Mouse (Mus musculus) adrenal gland (tissue): ENCODE results near the gene Ankrd6.

ENCODE experiments used
- intact Hi-C: fragments of 180-260 bp; cut with DNase I; formaldehyde crosslinking; loops from one replicate; pipeline ENCODE4 v1.15.1; 2025

Ankrd6 gene

DNA sequence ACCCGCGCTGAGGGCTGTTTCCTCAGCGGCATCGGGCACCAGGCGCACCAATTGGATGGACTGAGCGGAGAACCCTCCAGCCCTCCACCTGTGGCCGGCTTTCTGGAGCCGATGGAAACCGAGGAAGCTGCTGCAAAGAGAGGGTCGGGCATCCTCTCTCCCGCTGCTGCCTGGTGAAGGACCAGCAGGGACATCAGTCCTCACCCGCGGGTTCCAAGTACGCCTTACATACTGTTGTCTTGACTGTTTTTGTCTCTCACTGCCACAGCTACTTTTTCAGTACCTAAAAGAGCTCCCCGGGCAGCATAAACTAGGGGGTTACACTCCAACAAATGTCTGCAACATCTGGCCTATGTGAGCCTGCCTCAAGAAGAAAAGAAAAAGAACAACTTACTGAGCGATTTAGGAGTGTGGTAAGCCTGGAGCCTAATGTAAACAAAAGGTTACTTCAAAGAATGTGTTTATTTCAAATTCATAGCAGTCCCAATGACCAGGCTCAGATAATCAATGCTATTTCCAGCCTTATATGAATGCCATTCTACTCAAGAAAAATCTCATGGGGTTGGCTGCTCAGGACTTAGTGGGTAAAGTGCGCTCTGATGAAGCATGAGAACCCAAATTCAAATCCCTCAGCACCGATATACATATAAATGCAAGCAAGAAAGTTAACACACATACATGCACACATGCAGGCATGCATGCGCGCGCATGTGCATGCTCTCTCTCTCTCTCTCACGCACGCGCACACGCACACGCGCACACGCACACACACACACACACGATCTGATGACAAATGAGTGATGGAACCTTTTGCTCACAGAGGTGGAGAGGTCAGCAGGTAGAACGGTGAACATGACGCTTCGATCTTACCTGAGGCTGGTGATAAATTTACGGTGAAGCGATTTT is 647 bp upstream of the Ankrd6 start:
- intact Hi-C loops, result loop anchor here (5.0 kb wide), 1 partner anchor 184 kb away; no protein-coding TSS in a partner anchor

DNA sequence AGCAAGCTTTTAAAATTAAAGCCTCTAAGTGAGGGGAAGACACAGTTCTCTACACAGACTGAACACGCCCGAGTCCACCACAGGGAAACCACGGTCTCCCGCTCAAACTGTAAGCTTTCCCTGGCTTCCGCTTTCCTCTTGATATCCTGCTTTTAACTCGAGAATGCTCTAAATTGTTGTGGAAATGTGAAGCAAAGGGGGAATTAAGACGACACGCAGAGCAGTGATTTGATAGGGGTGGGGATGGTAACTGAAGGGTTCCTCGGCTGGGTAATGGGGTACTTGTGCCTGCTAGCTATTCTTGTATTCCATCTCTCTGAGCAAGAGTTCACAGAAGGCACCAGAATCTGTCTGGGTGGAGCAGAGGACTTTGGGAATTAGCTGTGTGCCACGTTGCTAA is 1.9 kb downstream of the Ankrd6 start:
- intact Hi-C loops, result loop anchor here (5.0 kb wide), 1 partner anchor 196 kb away; no protein-coding TSS in a partner anchor

DNA sequence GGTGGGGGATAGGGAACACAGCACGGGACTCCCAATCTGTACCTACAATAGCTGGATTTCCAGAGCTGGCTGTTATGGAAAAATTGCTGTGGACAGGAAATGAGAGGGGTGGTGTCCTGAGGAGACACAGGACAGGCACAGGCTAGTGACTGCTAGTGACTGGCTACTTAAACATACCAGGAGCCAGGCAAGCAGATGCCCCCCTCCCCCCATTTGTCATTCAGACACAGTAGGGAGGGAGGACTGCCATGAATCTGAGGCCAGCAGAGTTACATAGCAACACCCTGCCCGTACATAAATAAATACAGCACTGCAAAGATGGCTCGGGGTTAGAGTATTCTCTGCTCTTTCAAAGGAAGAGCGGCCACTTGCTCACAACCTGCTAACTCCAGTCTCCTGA is 3.0 kb downstream of the Ankrd6 start:
- intact Hi-C loops, result loop anchor here (5.0 kb wide), 1 partner anchor 195 kb away; no protein-coding TSS in a partner anchor

GRCm38 (mm10) chr4:32940984-32941383 is 9.7 kb downstream of the Ankrd6 start:
- intact Hi-C loops, result no loop called here

- intact Hi-C loops, result no loop called here
Measured at GRCm38 (mm10) chr4:32939964-32940363, 10.7 kb downstream of the Ankrd6 start.

DNA sequence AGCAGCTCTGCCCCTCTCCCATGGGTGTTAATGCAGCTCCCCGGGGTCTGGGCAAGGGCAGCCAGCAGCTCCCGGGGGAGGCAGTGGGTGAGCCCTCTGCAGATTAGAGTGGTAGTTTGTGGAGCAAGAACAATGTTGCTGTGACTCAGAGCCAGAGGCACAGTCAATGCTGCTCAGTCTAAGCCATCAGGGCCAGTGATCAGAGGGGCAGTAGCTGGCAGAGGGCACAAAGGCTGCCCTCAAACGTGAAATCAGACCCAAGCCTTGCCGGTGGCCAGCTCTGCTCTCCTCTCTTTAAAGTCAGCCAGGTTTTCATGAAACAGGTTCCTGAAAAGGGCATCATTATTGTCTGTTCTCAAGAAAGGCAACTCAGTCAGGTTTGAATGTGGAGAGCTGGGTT is 11.1 kb downstream of the Ankrd6 start:
- intact Hi-C loops, result no loop called here

GRCm38 (mm10) chr4:32936762-32937341 is 13.8 kb downstream of the Ankrd6 start:
- intact Hi-C loops, result no loop called here

DNA sequence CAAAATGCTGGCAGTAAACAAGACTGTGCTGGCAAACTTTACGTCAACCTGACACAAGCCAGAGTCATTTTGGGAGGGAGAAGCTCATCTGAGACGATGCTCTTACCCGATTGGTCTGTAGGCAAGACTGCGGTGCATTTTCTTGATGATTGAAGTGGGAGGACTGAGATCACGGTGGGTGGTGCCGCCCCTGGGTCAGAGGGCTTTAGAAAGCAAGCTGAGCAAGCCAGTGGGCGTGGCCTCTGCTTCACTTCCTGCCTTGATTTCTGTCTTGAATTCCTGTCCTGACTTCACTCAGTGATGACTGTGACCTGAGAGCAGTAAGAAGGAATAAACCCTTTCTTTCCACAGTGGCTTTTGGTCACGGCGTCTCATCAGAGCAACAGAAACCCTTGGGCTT is 18.6 kb downstream of the Ankrd6 start:
- intact Hi-C loops, result no loop called here

DNA sequence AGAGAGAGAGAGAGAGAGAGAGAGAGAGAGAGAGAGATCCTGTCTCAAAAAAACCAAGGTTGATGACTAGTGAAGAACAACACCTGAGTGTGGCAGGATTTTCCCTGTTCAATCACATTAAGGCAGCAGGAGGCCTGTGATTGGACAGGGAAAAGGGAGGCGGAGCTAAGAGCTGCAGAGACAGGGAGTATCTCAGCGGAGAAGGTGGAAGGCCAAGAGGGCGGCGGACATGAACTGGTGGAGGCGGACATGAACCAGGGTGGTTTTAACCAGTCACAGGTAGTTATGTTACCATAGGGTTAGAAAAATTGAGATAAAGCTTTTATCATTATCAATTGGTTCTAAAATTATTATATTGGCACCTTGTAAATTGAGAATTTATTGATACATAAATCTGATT is 20.9 kb downstream of the Ankrd6 start:
- intact Hi-C loops, result no loop called here

- intact Hi-C loops, result no loop called here
Measured at GRCm38 (mm10) chr4:32928692-32929448, 21.8 kb downstream of the Ankrd6 start.

DNA sequence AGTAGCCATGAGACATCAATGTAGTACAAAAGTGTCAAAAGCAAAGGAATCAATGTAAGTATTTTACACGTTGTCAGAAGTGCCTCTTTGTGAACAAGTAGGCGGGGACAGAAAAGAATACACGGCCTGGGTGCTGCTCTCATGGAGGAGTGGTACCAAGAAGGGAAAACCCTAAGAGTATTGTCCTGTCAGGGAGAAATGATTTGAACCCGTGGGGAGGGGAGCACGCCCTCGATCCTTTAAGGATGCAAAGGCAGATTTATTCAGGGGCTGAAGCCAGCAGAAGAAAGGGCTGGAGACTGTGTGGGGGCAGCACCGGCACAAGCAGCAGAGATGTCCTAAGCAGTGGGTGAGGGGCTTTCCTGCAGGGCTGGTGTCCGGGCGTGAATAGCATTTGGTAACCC is 26.7 kb downstream of the Ankrd6 start:
- intact Hi-C loops, result no loop called here

GRCm38 (mm10) chr4:32923436-32923835 is 27.2 kb downstream of the Ankrd6 start:
- intact Hi-C loops, result no loop called here

GRCm38 (mm10) chr4:32922871-32923270 is 27.8 kb downstream of the Ankrd6 start:
- intact Hi-C loops, result no loop called here

DNA sequence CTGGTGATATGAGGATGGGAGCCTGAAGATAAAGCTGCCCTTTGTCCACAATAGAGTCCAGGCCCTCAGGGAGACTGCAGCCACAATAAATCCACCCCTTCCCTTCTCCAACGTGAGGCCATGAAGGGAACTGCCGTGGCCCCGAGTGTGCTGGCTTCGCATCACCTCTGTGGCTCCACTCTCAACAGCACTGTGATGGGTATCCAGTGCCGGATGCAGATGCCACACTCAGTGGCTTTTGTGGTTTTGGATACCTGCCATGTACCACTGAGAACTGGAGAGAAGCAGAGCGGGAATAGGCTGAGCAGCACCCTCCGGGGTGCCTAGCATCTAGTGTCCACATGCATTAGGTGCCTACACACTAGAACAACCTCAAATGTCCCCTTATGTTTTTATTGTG is 29.8 kb downstream of the Ankrd6 start:
- intact Hi-C loops, result no loop called here

- intact Hi-C loops, result no loop called here
Measured at GRCm38 (mm10) chr4:32918571-32918970, 32.1 kb downstream of the Ankrd6 start.

DNA sequence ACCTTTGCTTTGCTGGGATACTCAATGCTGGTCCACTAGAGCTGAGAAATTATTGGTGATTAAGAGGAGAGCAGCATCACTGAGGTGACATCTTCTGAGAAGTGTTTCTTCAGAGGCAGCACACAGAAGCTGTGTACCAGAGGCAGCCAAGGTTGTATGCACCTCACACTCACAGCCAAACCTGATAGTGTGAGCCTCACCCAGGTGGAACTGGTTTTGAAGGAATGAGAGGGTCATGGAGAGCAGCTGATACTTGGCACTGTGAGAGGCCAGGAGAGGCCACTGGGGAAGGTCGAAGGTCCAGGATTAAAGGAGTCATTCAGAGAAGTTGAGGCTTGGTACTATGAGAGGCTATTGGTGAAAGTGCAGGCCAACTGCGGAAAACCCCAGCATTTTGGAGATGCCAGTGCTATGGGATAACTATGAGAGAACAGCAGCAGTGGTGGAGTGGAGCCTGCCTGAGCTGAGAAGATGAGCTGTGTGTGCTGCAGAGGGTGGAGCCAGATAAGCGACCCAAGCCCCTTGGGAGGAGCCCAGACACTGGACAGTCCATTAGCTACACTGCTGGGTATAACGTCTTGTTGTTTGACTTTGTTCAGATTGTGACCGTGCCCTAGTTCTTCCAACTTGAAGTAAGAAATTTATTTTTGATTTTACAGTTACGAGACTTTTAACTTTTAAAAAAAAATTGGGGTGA is 33.8 kb downstream of the Ankrd6 start:
- intact Hi-C loops, result no loop called here

- intact Hi-C loops, result no loop called here
Measured at GRCm38 (mm10) chr4:32915928-32916327, 34.7 kb downstream of the Ankrd6 start.

DNA sequence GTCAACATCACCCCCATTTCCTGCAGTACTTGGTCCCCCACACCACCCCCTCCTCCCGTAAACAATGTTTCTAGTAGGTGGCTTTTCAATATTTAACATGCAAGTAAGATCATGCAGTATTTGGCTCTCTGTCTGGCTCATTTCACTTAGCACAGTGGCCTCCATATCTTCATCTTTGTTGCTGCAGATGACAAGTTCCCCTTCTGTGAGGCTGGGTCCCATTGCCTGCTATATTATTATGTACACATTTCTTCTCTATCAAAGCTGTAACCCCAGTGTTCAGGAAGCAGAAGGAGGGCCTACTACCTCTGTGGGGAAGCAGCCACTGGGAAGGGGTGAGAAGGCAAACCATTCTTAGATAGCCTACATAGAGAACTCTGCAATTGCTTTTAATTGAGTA is 40.6 kb downstream of the Ankrd6 start:
- intact Hi-C loops, result no loop called here

- intact Hi-C loops, result no loop called here
Measured at GRCm38 (mm10) chr4:32909241-32909979, 41.2 kb downstream of the Ankrd6 start.

DNA sequence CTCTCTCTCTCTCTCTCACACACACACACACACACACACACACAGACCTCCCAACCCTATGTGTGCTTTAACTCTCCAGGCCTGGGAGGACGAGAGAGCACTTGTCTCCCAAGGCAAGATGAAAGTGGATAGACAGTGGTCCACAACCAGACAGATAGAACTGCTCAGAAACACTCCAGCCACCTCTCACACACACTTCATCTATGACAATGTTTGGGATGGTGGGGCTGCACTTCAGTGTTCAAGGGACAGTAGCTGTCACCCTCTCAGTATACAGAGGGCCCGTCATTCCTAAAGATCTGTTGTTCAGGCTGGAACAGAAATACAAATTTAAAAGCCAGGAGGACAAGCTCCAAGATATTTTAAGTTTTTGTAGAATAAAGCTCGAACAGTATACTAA is 43.0 kb downstream of the Ankrd6 start:
- intact Hi-C loops, result no loop called here

GRCm38 (mm10) chr4:32906627-32907026 is 44.0 kb downstream of the Ankrd6 start:
- intact Hi-C loops, result no loop called here
